Mouse (Mus musculus) ES-E14 (cell line): ENCODE results near the gene Lce1g.

Experiments
- CHD2 ChIP-seq: IDR thresholded peaks from 2 replicates; pipeline ENCODE4 v1.6.1; 2014; ENCODE audit warnings: mild to moderate bottlenecking, low read depth, low read length, inconsistent platforms
- HCFC1 ChIP-seq: IDR thresholded peaks from 2 replicates; pipeline ENCODE4 v1.6.1; 2012; ENCODE audit warnings: low read length, inconsistent platforms, borderline replicate concordance; ENCODE audit not compliant: insufficient read depth
- MAFK ChIP-seq: IDR thresholded peaks from 2 replicates; pipeline ENCODE4 v1.6.1; 2014; ENCODE audit warnings: mild to moderate bottlenecking, low read depth, low read length, inconsistent platforms; ENCODE audit not compliant: insufficient read depth
- ZC3H11A ChIP-seq: IDR thresholded peaks from 2 replicates; pipeline ENCODE4 v1.6.1; 2012; ENCODE audit warnings: low read depth, mild to moderate bottlenecking, inconsistent platforms, low read length, borderline replicate concordance
- ZNF384 ChIP-seq: IDR thresholded peaks from 2 replicates; pipeline ENCODE4 v1.6.1; 2012; ENCODE audit warnings: low read depth, low read length, inconsistent platforms

DNA sequence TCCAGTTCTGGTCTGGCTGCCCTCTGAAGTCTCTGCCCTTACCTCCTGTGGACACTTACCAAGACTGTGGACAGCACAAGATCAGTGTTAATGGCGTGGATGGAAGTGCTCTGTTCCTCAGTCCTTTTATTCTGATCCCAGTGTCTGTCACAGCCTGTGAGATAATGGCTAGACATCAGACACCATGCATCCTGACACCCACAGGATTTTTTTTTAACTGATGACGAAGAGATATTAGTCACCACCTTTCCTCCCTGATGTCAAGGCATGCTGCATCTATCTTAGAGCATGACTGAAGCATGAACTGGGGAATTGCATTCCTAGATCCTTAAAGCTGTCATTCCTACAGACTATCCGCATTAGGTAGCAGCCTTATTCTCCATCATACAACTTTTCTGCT, 31.9 kb downstream of the Lce1g start, which contains the start of gene Lce1f:
- no peak for TF ChIP-seq CHD2
- no peak for TF ChIP-seq HCFC1
- no peak for TF ChIP-seq MAFK
- no peak for TF ChIP-seq ZNF384
- TF ChIP-seq ZC3H11A: no peak
